Mouse (Mus musculus): ENCODE measurements around the gene Sec11a. TPM values are rescaled to one million over a fixed set of nuclear protein-coding genes. Genes with fewer than 3 reads are reported as not detected.

The Sec11a gene
- polyA plus RNA-seq, 2 experiments: 50.0 to 89.0 TPM

DNA sequence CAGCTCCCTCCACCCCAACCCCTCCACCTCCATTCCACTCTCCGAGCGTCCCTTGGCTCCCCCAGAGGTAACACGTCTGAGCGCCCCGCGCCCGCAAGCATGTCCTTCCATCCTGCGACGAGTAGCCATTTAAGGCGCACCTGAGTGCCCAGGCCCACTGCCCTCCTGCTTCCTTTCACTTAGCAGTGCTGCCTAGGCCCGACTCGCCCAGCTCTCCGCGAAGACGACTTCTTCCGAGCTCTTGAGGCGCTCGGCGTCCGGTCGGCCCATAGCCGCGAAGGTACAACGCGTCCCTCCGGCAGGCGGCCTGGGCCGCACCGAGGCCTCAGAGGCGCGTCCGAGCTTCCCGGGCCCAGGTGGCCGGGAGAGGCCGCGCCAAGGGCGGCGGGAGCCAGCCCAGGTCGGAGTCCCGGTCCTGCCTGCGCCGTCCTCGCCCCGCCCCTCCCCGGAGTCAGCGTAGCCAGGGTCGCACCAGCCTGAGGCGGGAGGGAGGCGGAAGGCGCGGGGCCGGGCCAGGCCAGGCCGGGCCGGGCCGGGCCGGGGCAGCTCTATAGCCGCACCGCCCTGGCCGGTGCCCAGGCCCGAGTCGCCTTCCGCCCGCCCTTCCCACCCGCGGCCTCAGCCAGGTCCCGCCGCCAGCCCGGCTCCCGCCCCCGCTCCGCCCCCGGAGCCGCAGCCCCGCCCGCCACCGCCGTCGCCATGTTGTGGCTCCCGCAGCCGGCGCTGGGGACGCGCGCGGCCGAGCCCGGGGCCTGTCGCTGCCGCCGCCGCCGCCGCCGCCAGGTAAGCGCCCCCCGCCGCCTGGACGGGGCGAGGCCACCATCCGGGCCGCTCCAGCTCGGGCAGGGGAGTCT is 45.6 kb upstream of the Sec11a start, which contains the start of gene Zfp592:
Gene Zfp592, plus strand, starts transcription at position 702 of the 854 bp plus-strand sequence.
- H3K27me3 ChIP-seq (ENCODE audit: control insufficient read depth, insufficient read depth, low read length): no peaks in the 10 kb centered on the region
- H3K4me2 ChIP-seq (ENCODE audit: low read depth): peak within 1 kb of the TSS; percentile 100
- H3K4me3 ChIP-seq (ENCODE audit: insufficient read depth in 1 of 2, low read depth in 2 of 2, low read length in 2 of 2): peak within 1 kb of the TSS; percentile 95 to 100
- DNase-seq (ENCODE audit: low read depth in 3 of 3, low spot score in 3 of 3) (peak; percentile 61 to 70 (median 68)), ATAC-seq (ENCODE audit: insufficient read depth) (peak; percentile 89)
- WGBS (ENCODE audit: insufficient replicate concordance): under 1% methylated on average over 89 of the region's 102 CpGs
- H3K9me3 ChIP-seq (ENCODE audit: control insufficient read depth, low read length): no peaks in the 10 kb centered on the region
- H3K27ac ChIP-seq: peak within 1 kb of the TSS; percentile 78
- H3K9ac ChIP-seq (replicated peaks): peak within 1 kb of the TSS; percentile 99
- H3K36me3 ChIP-seq (replicated peaks; ENCODE audit: control insufficient read depth, insufficient read depth, low read depth): no peaks in the 10 kb centered on the region; the same call in 1 of the 2 replicates
- H3K4me1 ChIP-seq (replicated peaks; ENCODE audit: control insufficient read depth in 2 of 2, insufficient read depth in 2 of 2, low read length in 1 of 2): peaks cover 36 to 61% of the 10 kb centered on the region in 2 experiments
- TF ChIP-seq CTCF (IDR thresholded peaks at IDR 0.05; ENCODE audit: low read depth): peak; percentile 6
- no peak for TF ChIP-seq EP300 (IDR thresholded peaks at IDR 0.05; ENCODE audit: low read depth)

DNA sequence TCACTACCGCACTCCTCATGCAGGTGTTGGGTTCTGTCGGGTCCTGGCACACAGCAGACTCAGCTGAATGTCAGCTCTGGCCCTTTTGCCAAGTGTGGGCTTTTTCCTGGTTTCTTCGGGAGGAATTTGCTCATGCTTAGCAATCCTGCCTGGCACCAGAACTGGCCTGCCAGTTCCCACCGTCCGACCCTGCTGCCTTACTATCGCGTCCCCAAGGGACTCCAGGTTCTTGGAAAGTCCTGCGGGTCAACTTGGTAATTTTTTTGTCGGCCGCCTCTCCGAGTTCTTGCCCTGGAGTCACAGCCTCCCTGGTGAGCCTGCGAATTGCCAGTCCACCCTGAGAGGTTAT is 45.0 kb upstream of the Sec11a start:
- peaks cover 39 to 63% of the 10 kb centered on the region in 2 experiments for H3K4me1 ChIP-seq (replicated peaks; ENCODE audit: control insufficient read depth in 2 of 2, insufficient read depth in 2 of 2, low read length in 1 of 2)
- 2% methylated on average over 12 of the region's 12 CpGs for whole genome bisulfite sequencing (ENCODE audit: insufficient replicate concordance)
- peak overlapping the region; percentile 43; the same call in 1 of the 2 replicates for H3K27ac ChIP-seq

DNA sequence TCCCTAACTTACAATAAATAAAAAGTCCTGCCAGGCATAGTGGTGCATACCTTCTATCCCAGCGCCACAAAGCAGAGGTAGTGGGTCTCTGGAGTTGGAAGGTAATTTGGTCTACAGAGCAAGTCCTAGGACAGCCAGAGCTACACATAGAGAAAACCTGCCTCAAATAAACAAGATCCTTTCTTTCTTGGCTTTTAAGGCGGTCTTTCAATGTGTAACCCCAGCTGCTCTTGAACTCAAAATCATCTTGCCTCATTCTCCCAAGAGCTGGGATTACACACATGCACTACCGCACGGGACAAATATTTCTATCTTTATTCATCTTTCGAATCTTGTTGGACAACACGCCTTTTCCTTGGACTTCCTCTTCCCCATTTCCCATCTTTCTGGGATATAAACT is 44.5 kb upstream of the Sec11a start:
- H3K27me3 ChIP-seq (ENCODE audit: control insufficient read depth, insufficient read depth, low read length): no peaks in the 10 kb centered on the region
- H3K9ac ChIP-seq (replicated peaks): peak overlapping the region; percentile 99
- no peaks in the 10 kb centered on the region; the same call in 1 of the 2 replicates for H3K36me3 ChIP-seq (replicated peaks; ENCODE audit: control insufficient read depth, insufficient read depth, low read depth)
- H3K4me3 ChIP-seq (ENCODE audit: insufficient read depth in 1 of 2, low read depth in 2 of 2, low read length in 2 of 2): peak overlapping the region; percentile 73 to 100; a peak in 3 of 4 replicates
- peak overlapping the region; percentile 100 for H3K4me2 ChIP-seq (ENCODE audit: low read depth)
- DNase-seq (ENCODE audit: low read depth in 3 of 3, low spot score in 3 of 3) (no peak), ATAC-seq (ENCODE audit: insufficient read depth) (no peak)
- no peak overlapping the region for H3K27ac ChIP-seq
- no peaks in the 10 kb centered on the region for H3K9me3 ChIP-seq (ENCODE audit: control insufficient read depth, low read length)
- TF ChIP-seq CTCF (IDR thresholded peaks at IDR 0.05; ENCODE audit: low read depth): no peak
- no peak for TF ChIP-seq EP300 (IDR thresholded peaks at IDR 0.05; ENCODE audit: low read depth)
- 59% methylated on average over 6 of the region's 6 CpGs for WGBS (ENCODE audit: insufficient replicate concordance)
- peaks cover 39 to 64% of the 10 kb centered on the region in 2 experiments for H3K4me1 ChIP-seq (replicated peaks; ENCODE audit: control insufficient read depth in 2 of 2, insufficient read depth in 2 of 2, low read length in 1 of 2)

More for the DNA sequence above, 45.0 kb upstream of the Sec11a start:
- Histone ChIP-seq H3K27me3 (ENCODE audit: control insufficient read depth, insufficient read depth, low read length) (no peaks in the 10 kb centered on the region), H3K9me3 (ENCODE audit: control insufficient read depth, low read length) (no peaks in the 10 kb centered on the region), H3K36me3 (replicated peaks; ENCODE audit: control insufficient read depth, insufficient read depth, low read depth) (no peaks in the 10 kb centered on the region; the same call in 1 of the 2 replicates), H3K9ac (replicated peaks) (peak overlapping the region; percentile 99), H3K4me3 (ENCODE audit: insufficient read depth in 1 of 2, low read depth in 2 of 2, low read length in 2 of 2) (peak overlapping the region; percentile 73 to 100), H3K4me2 (ENCODE audit: low read depth) (peak overlapping the region; percentile 100)
- ATAC-seq (ENCODE audit: insufficient read depth): no peak
- DNase-seq (ENCODE audit: low read depth in 3 of 3, low spot score in 3 of 3): no peak
- TF ChIP-seq CTCF (IDR thresholded peaks at IDR 0.05; ENCODE audit: low read depth) (no peak; the same call in 1 of the 2 replicates), EP300 (IDR thresholded peaks at IDR 0.05; ENCODE audit: low read depth) (no peak)

DNA sequence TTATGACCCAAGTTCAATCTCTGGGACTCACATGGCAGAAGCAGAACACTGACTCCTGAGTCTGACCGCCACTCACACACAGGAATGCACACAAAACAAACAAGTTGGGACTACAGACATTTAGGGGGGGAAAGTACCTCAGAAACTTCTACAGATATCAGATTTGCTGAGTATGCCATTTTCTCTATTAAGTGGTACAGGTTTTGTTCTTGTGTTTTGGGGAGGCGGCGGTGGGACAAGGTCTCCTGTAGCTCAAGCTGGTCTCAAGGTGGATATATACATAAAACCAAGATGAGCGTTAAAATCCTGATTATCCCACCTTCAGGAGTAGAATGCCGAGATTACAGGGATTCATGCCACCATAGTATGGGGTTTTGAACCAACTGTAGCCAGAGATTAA is 44.0 kb upstream of the Sec11a start:
- H3K4me1 ChIP-seq (replicated peaks; ENCODE audit: control insufficient read depth in 2 of 2, insufficient read depth in 2 of 2, low read length in 1 of 2): peaks cover 41 to 64% of the 10 kb centered on the region in 2 experiments
- no peaks in the 10 kb centered on the region for H3K27me3 ChIP-seq (ENCODE audit: control insufficient read depth, insufficient read depth, low read length)
- DNase-seq (ENCODE audit: low read depth in 3 of 3, low spot score in 3 of 3) (no peak), ATAC-seq (ENCODE audit: insufficient read depth) (no peak)
- no peaks in the 10 kb centered on the region for H3K9me3 ChIP-seq (ENCODE audit: control insufficient read depth, low read length)
- TF ChIP-seq EP300 (IDR thresholded peaks at IDR 0.05; ENCODE audit: low read depth): no peak
- no peak for TF ChIP-seq CTCF (IDR thresholded peaks at IDR 0.05; ENCODE audit: low read depth)
- peak overlapping the region; percentile 100 for H3K4me2 ChIP-seq (ENCODE audit: low read depth)
- WGBS (ENCODE audit: insufficient replicate concordance): 85% methylated on average over 5 of the region's 5 CpGs
- H3K27ac ChIP-seq: no peak overlapping the region
- no peak overlapping the region for H3K9ac ChIP-seq (replicated peaks)
- no peaks in the 10 kb centered on the region; the same call in 1 of the 2 replicates for H3K36me3 ChIP-seq (replicated peaks; ENCODE audit: control insufficient read depth, insufficient read depth, low read depth)
- H3K4me3 ChIP-seq (ENCODE audit: insufficient read depth in 1 of 2, low read depth in 2 of 2, low read length in 2 of 2): no peak overlapping the region

DNA sequence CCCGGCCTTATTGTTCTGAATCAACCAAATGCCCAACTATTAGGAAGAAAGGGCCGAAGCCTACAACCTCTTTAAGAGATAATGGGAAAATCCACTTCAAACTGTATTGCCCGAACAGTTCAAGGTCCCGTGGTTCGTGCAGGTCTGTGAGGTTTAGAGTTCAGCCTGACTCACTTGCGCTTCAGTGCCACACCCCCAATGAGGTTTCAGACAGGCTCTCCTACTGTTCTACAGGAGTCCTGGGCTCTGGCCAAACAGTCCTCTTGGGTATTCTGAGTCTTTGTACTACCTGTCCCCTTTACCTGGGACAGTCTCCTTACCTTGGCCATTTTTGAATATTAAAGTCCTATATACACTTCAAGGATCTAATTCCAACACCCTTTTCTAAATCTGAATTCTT is 42.7 kb upstream of the Sec11a start:
- Histone ChIP-seq H3K4me3 (ENCODE audit: insufficient read depth in 1 of 2, low read depth in 2 of 2, low read length in 2 of 2) (no peak overlapping the region), H3K36me3 (replicated peaks; ENCODE audit: control insufficient read depth, insufficient read depth, low read depth) (no peaks in the 10 kb centered on the region), H3K9ac (replicated peaks) (no peak overlapping the region), H3K9me3 (ENCODE audit: control insufficient read depth, low read length) (no peaks in the 10 kb centered on the region), H3K4me2 (ENCODE audit: low read depth) (no peak overlapping the region), H3K4me1 (replicated peaks; ENCODE audit: control insufficient read depth in 2 of 2, insufficient read depth in 2 of 2, low read length in 1 of 2) (peaks cover 36 to 57% of the 10 kb centered on the region in 2 experiments), H3K27me3 (ENCODE audit: control insufficient read depth, insufficient read depth, low read length) (no peaks in the 10 kb centered on the region), H3K27ac (no peak overlapping the region)
- 59% methylated on average over 6 of the region's 6 CpGs for WGBS (ENCODE audit: insufficient replicate concordance)
- no peak for TF ChIP-seq EP300 (IDR thresholded peaks at IDR 0.05; ENCODE audit: low read depth)
- TF ChIP-seq CTCF (IDR thresholded peaks at IDR 0.05; ENCODE audit: low read depth): no peak
- DNase-seq (ENCODE audit: low read depth in 3 of 3, low spot score in 3 of 3) (no peak), ATAC-seq (ENCODE audit: insufficient read depth) (no peak)

Measured in liver, embryonic 14.5 days (tissue).